ENCODE assay signal across 11 mouse cellular contexts in the genomic region with DNA sequence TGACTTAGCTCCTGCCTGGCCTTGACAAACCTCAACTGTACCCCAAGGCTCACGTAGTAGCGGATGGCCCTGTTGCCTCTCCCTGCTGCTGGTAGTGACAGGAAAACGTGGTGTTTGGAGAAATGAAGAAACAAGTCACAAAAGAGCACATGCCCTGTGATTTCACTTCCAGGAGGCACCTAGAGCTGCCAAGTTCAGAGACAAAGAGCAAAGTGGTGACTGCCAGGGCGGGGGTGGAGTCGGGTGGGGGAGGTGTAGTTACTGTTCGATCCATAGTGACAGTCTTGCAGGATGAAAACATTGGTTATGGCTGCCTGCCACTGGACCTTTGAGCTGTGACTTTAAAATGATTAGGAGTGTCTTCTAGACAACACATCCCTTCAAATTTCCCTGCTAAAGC.
A peak's percentile ranks its signal among the peaks of the same experiment; 100 is the strongest.
DNase-seq lines count a peak whose midpoint lies in the region; ATAC-seq and TF ChIP-seq lines count a peak whose summit lies in the region.
"Had no signal": no experiment of that assay in that cellular context is flagged by ENCODE, and none has a peak within 500 bp of the region (broad histone marks: within the 10 kb centered on the region; RNA-seq: fewer than 3 reads in every experiment).

No protein-coding gene starts in this region.

- H3K27me3 ChIP-seq in liver, adult 2 months (ENCODE audit: control insufficient read depth, insufficient read depth, low read length), result no peaks in the 10 kb centered on the region
- H3K27me3 ChIP-seq in liver, embryonic 11.5 days (replicated peaks; ENCODE audit: control insufficient read depth, insufficient read depth, low read length), result no peaks in the 10 kb centered on the region

- intact Hi-C loops in heart, postnatal 14 days (cut with DNase I), result no loop called here

- H3K4me2 ChIP-seq in liver, embryonic 11.5 days, result no peak overlapping the region

- no peak overlapping the region for H3K9ac ChIP-seq in liver, adult 2 months (ENCODE audit: low read depth, low read length)
- no peak overlapping the region for H3K9ac ChIP-seq in liver, embryonic 11.5 days (ENCODE audit: low read depth, low read length)

- WGBS in liver, adult 2 months, result 13% methylated on average over 6 of the region's 6 CpGs
- WGBS in liver, embryonic 11.5 days, result 62% methylated on average over 6 of the region's 6 CpGs

- H3K9me3 ChIP-seq in liver, embryonic 11.5 days (ENCODE audit: control insufficient read depth, low read length), result no peaks in the 10 kb centered on the region

- H3K27ac ChIP-seq in liver, adult 2 months (replicated peaks; ENCODE audit: insufficient read depth, low read depth, low read length), result peak overlapping the region; percentile 15; the same call in 1 of the 2 replicates
- H3K27ac ChIP-seq in liver, embryonic 11.5 days (ENCODE audit: low read depth, low read length), result no peak overlapping the region
- H3K27ac ChIP-seq: kidney, postnatal 0 days had no signal

- peaks cover 6% of the 10 kb centered on the region for H3K4me1 ChIP-seq in liver, adult 2 months (ENCODE audit: control insufficient read depth, insufficient read depth, low read length)
- no peaks in the 10 kb centered on the region for H3K4me1 ChIP-seq in liver, embryonic 11.5 days (replicated peaks; ENCODE audit: control insufficient read depth, insufficient read depth, low read length)

- ATAC-seq in liver, embryonic 11.5 days (replicated peaks; ENCODE audit: low FRiP score), result no peak
- ATAC-seq in activated CD4-positive, CD25-positive, alpha-beta regulatory T cell, adult 4 months, result no peak

- TF ChIP-seq CTCF in liver, adult 2 months (IDR thresholded peaks at IDR 0.05; ENCODE audit: low read depth, low read length), result no peak

- no peaks in the 10 kb centered on the region for H3K36me3 ChIP-seq in liver, adult 2 months (ENCODE audit: control insufficient read depth, insufficient read depth, low read length)
- no peaks in the 10 kb centered on the region for H3K36me3 ChIP-seq in liver, embryonic 11.5 days (ENCODE audit: control insufficient read depth, insufficient read depth, low read length)

- H3K79me2 ChIP-seq in liver, adult 2 months (ENCODE audit: control insufficient read depth, insufficient read depth, low read length), result no peaks in the 10 kb centered on the region

- peak; percentile 83 for DNase-seq in heart, adult 11 months
- no peak for DNase-seq in heart, postnatal 14 days
- DNase-seq in liver, adult 2 months (ENCODE audit: extremely low read depth, low read depth, low spot score), result peak; percentile 96
- no peak for DNase-seq in liver, embryonic 11.5 days (ENCODE audit: low spot score)
- DNase-seq in gonadal fat pad, adult 2 months (ENCODE audit: low read depth), result peak; percentile 40
- peak; percentile 8 to 16 for DNase-seq in kidney, postnatal 4 days
- no peak for DNase-seq in cerebellum, adult 9-10 months
- DNase-seq: adrenal gland, adult 8-10 months had no signal

- no peak for TF ChIP-seq POLR2A in liver, adult 2 months (IDR thresholded peaks at IDR 0.05; ENCODE audit: extremely low read depth, insufficient read depth, low read length)

- H3K4me3 ChIP-seq in liver, adult 2 months (ENCODE audit: insufficient read depth, low read depth, low read length), result no peak overlapping the region
- no peak overlapping the region for H3K4me3 ChIP-seq in liver, embryonic 11.5 days (ENCODE audit: low read depth, low read length)
- H3K4me3 ChIP-seq: myocyte had no signal

Comparison
In these comparisons a context has a peak if more than half of its experiments do, and no peak if none do; other contexts are left out.
1. DNase-seq: peak in heart, adult 11 months (single experiment), liver, adult 2 months (single experiment), gonadal fat pad, adult 2 months (single experiment) and kidney, postnatal 4 days (2 of 2); none in heart, postnatal 14 days (0 of 2), liver, embryonic 11.5 days (single experiment) and cerebellum, adult 9-10 months (single experiment).